Mouse (Mus musculus) skeletal muscle tissue, adult 2 months (tissue): Measurements from ENCODE around the gene Sash3.
A peak's percentile ranks its signal among the peaks of the same experiment; 100 is the strongest.
"Not testable (repeated sequence)": the region's sequence is repeated elsewhere in the genome, so short reads cannot be mapped to it uniquely, and the experiment has no call there.

Source experiments
- DNase-seq: peaks from one replicate; pipeline ENCODE4 v3.0.0-alpha.2; 2012; ENCODE audit warnings: low read depth, low spot score

Sash3 gene

DNA sequence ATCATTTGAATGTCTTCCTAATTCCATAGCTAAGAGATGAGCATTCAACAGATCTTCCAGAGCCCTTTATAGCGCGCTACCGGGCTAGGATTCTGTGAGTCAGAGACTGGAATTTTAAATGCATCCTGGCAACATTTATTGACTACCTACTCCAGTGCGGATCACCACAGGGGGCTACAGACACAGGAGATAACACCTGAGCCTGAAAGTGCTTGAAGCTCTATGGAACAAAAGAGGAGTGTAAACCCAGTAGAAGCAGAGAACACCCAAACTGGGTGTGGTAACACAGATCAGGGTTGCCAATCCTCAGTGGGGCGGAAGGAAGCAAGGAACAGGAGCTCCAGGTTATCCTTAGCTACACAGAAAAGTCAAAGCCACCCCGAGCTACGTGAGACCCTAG is 56.2 kb downstream of the Sash3 start:
- DNase-seq = no peak

GRCm38 (mm10) chrX:48202995-48203394 is 56.8 kb downstream of the Sash3 start:
- no peak for DNase-seq

DNA sequence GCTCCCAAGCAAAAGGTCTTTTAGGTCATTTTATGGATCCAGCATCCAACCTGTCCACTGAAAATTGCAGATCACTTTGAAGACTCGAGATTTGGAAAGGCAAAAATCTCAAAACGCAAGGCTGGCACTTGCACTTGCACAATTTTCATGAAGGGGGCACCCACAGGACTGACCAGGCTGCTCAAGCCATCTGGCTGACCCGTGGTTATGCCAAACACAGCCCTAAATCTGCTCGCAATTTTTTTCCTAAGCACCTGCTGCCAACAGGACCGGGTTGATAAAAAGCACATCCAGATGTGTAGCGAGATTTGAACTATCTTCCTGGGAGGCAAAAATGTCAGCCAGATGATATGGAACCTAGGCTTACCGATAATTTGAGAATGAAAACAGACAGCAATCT is 57.5 kb downstream of the Sash3 start:
- no peak for DNase-seq

DNA sequence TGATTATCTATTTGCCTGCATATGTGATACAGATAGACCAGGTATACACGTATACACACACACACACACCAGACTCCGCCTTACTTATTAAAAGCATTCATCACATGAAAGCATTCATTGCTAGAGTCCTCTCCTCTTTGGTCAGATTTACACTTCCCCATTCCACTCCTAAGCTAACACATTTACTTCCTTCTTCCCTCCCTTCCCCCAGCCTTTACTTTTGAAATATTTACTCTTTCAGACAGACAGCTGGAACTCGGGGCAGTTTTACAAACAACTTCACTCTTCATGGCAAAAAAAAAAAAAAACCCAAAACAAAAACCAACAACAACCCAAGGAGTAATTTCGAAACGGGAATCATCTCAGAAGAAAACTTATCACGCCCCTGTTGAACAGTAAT is 58.2 kb downstream of the Sash3 start:
- no peak for DNase-seq

DNA sequence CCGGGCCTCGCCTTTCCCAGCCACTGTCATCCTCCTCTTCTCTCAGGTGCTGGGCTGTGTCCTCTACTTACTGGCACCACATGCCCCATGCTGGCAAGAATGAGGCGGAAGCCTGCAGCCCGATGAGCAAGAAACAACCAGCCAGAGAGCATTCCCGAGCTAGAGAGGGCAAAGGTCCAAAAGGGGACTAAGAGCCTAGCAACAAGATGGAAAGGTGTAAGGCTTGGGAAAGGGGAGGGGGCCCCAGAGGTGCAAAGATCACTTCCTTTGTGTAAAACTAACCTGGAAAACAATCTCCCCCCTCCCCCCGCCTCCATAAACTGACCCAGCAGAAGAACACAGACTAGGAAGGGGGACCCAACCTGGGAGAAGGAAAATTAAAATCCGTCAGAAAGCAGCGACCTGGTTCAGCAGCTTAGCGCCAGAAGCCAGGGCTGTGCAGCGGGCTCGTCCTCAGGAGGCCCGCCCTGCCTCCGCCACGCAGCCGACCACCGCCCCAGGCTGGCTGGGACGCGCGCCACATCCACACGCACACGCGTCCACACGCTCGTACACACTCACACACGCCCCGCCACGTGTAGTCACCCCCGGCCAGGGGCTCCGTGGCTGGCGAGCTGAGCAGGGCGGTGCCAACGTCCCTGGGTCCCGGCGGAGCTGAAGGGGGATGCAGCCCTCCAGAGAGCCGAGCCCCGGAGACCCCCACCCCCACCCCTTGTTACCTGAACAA is 61.7 kb downstream of the Sash3 start:
- peak; percentile 1 for DNase-seq

DNA sequence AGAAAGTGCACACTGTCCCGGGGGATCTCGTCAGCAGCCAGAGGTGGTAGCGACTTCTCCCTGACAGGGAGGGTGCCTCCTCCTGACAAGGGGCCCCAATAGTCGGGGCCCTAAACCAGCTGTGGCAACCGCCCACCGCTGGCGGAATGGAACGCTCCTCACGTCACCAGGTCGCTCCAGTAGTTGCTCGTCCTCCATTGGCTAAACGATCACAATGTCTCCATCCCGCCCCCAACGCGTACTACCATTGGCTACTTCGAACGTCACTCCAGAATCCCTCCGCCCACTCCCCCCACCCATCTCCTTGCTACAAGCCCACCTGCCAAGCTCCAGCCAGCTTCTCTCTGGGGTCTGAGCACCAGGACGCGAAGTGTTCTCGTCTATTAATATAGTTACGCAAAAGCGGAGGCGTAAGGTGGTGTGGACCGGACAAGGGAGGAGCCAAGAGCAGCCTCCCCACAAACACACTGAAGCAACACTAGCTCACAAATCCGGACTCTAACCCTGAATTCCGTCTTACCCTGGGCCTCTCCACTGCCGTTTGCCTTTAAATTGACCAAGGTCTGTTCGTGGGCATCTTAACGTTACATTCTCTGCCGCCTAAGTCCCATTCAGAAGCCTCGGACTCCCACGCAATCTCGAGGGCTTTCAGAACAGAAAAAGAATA is 62.4 kb downstream of the Sash3 start, which contains the start of gene Zdhhc9:
TSS of gene Zdhhc9 (minus strand) at position 360 of the 667 bp plus-strand sequence.
- peak; percentile 80 for DNase-seq

GRCm38 (mm10) chrX:48209746-48210145 is 63.5 kb downstream of the Sash3 start:
- not testable (repeated sequence) for DNase-seq
